Mouse (Mus musculus) megakaryocyte, embryonic 14.5 days (primary cell): ENCODE measurements around the gene Cd93.

Source experiments
- FLI1 ChIP-seq: IDR thresholded peaks from 2 replicates; pipeline ENCODE4 v1.6.1; 2012; ENCODE audit warnings: low read length, inconsistent platforms, mixed read lengths
- GATA1 ChIP-seq: IDR thresholded peaks from 3 replicates; pipeline ENCODE4 v1.6.1; 2012; ENCODE audit warnings: mixed read lengths, low read length, inconsistent platforms, borderline replicate concordance

GRCm38 (mm10) chr2:148442710-148443109 lies 653 bp downstream of the Cd93 start:
- TF ChIP-seq GATA1 (no peak), FLI1 (no peak)
